ENCODE assay signal across 11 mouse cellular contexts in genomic region chr6:103213160-103213559, GRCm38 (mm10).
DNase-seq lines count a peak whose midpoint lies in the region; ATAC-seq and TF ChIP-seq lines count a peak whose summit lies in the region.
"Had no signal": no experiment of that assay in that cellular context is flagged by ENCODE, and none has a peak within 500 bp of the region (broad histone marks: within the 10 kb centered on the region; RNA-seq: fewer than 3 reads in every experiment).

No protein-coding gene starts in this region.

- ATAC-seq in midbrain, embryonic 12.5 days (ENCODE audit: low FRiP score, low read depth) = 0 out of 2 replicates have a peak, but pooled peaks have one; percentile 62
- ATAC-seq in midbrain, embryonic 16.5 days = no peak
- ATAC-seq in heart, embryonic 11.5 days (replicated peaks; ENCODE audit: insufficient number of reproducible peaks, low FRiP score, low TSS enrichment) = peak; percentile 49; the same call in 1 of the 2 replicates
- no peak; the same call in 1 of the 2 replicates for ATAC-seq in lung, postnatal 0 days
- ATAC-seq: forebrain, embryonic 16.5 days had no signal

- no peak overlapping the region for H3K4me3 ChIP-seq in midbrain, embryonic 12.5 days
- no peak overlapping the region for H3K4me3 ChIP-seq in midbrain, embryonic 16.5 days (ENCODE audit: low read depth, low read length)
- H3K4me3 ChIP-seq in heart, embryonic 11.5 days (ENCODE audit: low read depth, low read length) = no peak overlapping the region
- no peak overlapping the region for H3K4me3 ChIP-seq in lung, postnatal 0 days (ENCODE audit: low read depth, low read length)
- H3K4me3 ChIP-seq: limb, embryonic 15.5 days had no signal

- H3K9me3 ChIP-seq in midbrain, embryonic 12.5 days = no peaks in the 10 kb centered on the region
- H3K9me3 ChIP-seq in midbrain, embryonic 16.5 days (replicated peaks; ENCODE audit: control insufficient read depth, low read length, poor library complexity, severe bottlenecking) = no peaks in the 10 kb centered on the region
- no peaks in the 10 kb centered on the region for H3K9me3 ChIP-seq in heart, embryonic 11.5 days (replicated peaks; ENCODE audit: control insufficient read depth, low read length)
- H3K9me3 ChIP-seq in lung, postnatal 0 days (ENCODE audit: low read length) = no peaks in the 10 kb centered on the region
- H3K9me3 ChIP-seq: limb, embryonic 15.5 days had no signal

- no peak for TF ChIP-seq CTCF in lung, postnatal 0 days (IDR thresholded peaks at IDR 0.05)

- 72% methylated on average over 6 of the region's 6 CpGs for WGBS in midbrain, embryonic 12.5 days
- WGBS in midbrain, embryonic 16.5 days = 49% methylated on average over 6 of the region's 6 CpGs
- WGBS in heart, embryonic 11.5 days (ENCODE audit: insufficient replicate concordance) = 47% methylated on average over 6 of the region's 6 CpGs
- 36% methylated on average over 6 of the region's 6 CpGs for WGBS in lung, postnatal 0 days

- 0 out of 2 replicates have a peak, but pooled peaks cover 5% of the 10 kb centered on the region for H3K4me1 ChIP-seq in midbrain, embryonic 12.5 days
- H3K4me1 ChIP-seq in midbrain, embryonic 16.5 days (ENCODE audit: control insufficient read depth, insufficient read depth, low read length) = no peaks in the 10 kb centered on the region; the same call in 1 of the 2 replicates
- H3K4me1 ChIP-seq in heart, embryonic 11.5 days (ENCODE audit: control insufficient read depth, insufficient read depth, low read length) = no peaks in the 10 kb centered on the region
- H3K4me1 ChIP-seq in lung, postnatal 0 days (ENCODE audit: insufficient read depth, low read depth, low read length) = no peaks in the 10 kb centered on the region
- H3K4me1 ChIP-seq: limb, embryonic 15.5 days had no signal

- H3K36me3 ChIP-seq in midbrain, embryonic 12.5 days = no peaks in the 10 kb centered on the region
- H3K36me3 ChIP-seq in midbrain, embryonic 16.5 days (ENCODE audit: control insufficient read depth, insufficient read depth, low read length) = no peaks in the 10 kb centered on the region
- no peaks in the 10 kb centered on the region for H3K36me3 ChIP-seq in heart, embryonic 11.5 days (ENCODE audit: control insufficient read depth, insufficient read depth, low read length)
- no peaks in the 10 kb centered on the region for H3K36me3 ChIP-seq in lung, postnatal 0 days (ENCODE audit: insufficient read depth, low read length)
- H3K36me3 ChIP-seq: limb, embryonic 15.5 days had no signal

- no peaks in the 10 kb centered on the region for H3K27me3 ChIP-seq in midbrain, embryonic 12.5 days
- no peaks in the 10 kb centered on the region for H3K27me3 ChIP-seq in midbrain, embryonic 16.5 days (ENCODE audit: control insufficient read depth, insufficient read depth, low read depth, low read length)
- no peaks in the 10 kb centered on the region for H3K27me3 ChIP-seq in heart, embryonic 11.5 days (ENCODE audit: control insufficient read depth, insufficient read depth, low read length)
- no peaks in the 10 kb centered on the region for H3K27me3 ChIP-seq in lung, postnatal 0 days (replicated peaks; ENCODE audit: insufficient read depth, low read length)
- H3K27me3 ChIP-seq: limb, embryonic 15.5 days had no signal

- no peak overlapping the region for H3K9ac ChIP-seq in midbrain, embryonic 12.5 days (replicated peaks)
- H3K9ac ChIP-seq in midbrain, embryonic 16.5 days (ENCODE audit: low read depth, low read length) = no peak overlapping the region
- H3K9ac ChIP-seq in heart, embryonic 11.5 days (ENCODE audit: low read depth, low read length) = no peak overlapping the region
- H3K9ac ChIP-seq in lung, postnatal 0 days (replicated peaks; ENCODE audit: low read depth) = no peak overlapping the region
- H3K9ac ChIP-seq: limb, embryonic 15.5 days had no signal

- H3K27ac ChIP-seq in midbrain, embryonic 12.5 days (replicated peaks) = no peak overlapping the region
- no peak overlapping the region for H3K27ac ChIP-seq in midbrain, embryonic 16.5 days (ENCODE audit: low read length)
- H3K27ac ChIP-seq in heart, embryonic 11.5 days (ENCODE audit: low read depth, low read length) = no peak overlapping the region
- H3K27ac ChIP-seq in lung, postnatal 0 days (ENCODE audit: low read length) = no peak overlapping the region
- H3K27ac ChIP-seq: limb, embryonic 15.5 days had no signal

- H3K4me2 ChIP-seq in midbrain, embryonic 12.5 days (replicated peaks) = no peak overlapping the region
- no peak overlapping the region for H3K4me2 ChIP-seq in midbrain, embryonic 16.5 days (ENCODE audit: low read length)
- H3K4me2 ChIP-seq in heart, embryonic 11.5 days = no peak overlapping the region
- no peak overlapping the region for H3K4me2 ChIP-seq in lung, postnatal 0 days (replicated peaks; ENCODE audit: low read depth, low read length)
- H3K4me2 ChIP-seq: limb, embryonic 15.5 days had no signal

- peak; percentile 9 for DNase-seq in lung, postnatal 0 days (ENCODE audit: low spot score)
- no peak for DNase-seq in T-cell, adult 2 months (ENCODE audit: low spot score)
- no peak for DNase-seq in thymus, postnatal 4 days
- no peak for DNase-seq in right cerebral cortex, postnatal 36 days (ENCODE audit: low spot score in 2 of 2)
- DNase-seq: cerebellum, adult 11 months; thymus, adult 18-20 months had no signal

- no peak for TF ChIP-seq EP300 in lung, postnatal 0 days (IDR thresholded peaks at IDR 0.05)

Comparison
In these comparisons a context has a peak if more than half of its experiments do, and no peak if none do; other contexts are left out.
1. ATAC-seq: peak in midbrain, embryonic 12.5 days (single experiment) and heart, embryonic 11.5 days (single experiment); none in midbrain, embryonic 16.5 days (single experiment) and lung, postnatal 0 days (single experiment).